Mouse (Mus musculus): ENCODE measurements around the gene Mcoln3. TPM values are rescaled to one million over a fixed set of nuclear protein-coding genes. Genes with fewer than 3 reads are reported as not detected.

The Mcoln3 gene
- polyA plus RNA-seq, 1 experiment from 2014 or later = 0.27 TPM

- DNase-seq (ENCODE audit: low spot score) (no peak), ATAC-seq (ENCODE audit: low FRiP score) (no peak)
- no peak overlapping the region for H3K4me2 ChIP-seq (replicated peaks)
- H3K9ac ChIP-seq = no peak overlapping the region
- no peaks in the 10 kb centered on the region for H3K36me3 ChIP-seq (replicated peaks; ENCODE audit: control insufficient read depth, insufficient read depth)
- no peak overlapping the region for H3K4me3 ChIP-seq (replicated peaks; ENCODE audit: low read length)
- H3K27ac ChIP-seq = no peak overlapping the region
- H3K27me3 ChIP-seq (ENCODE audit: control insufficient read depth, insufficient read depth, low read length) = 0 out of 2 replicates have a peak, but pooled peaks cover 2% of the 10 kb centered on the region
- H3K9me3 ChIP-seq (ENCODE audit: control insufficient read depth, low read length) = no peaks in the 10 kb centered on the region; the same call in 1 of the 2 replicates
- 0 out of 2 replicates have a peak, but pooled peaks cover under 1% of the 10 kb centered on the region for H3K4me1 ChIP-seq (replicated peaks; ENCODE audit: control insufficient read depth, insufficient read depth, low read length)
- WGBS = 55% methylated on average over 6 of the region's 6 CpGs
These were observed 15.2 kb upstream of the Mcoln3 start for GRCm38 (mm10) chr3:146102049-146102448.

- peak; percentile 66 for DNase-seq (ENCODE audit: low spot score)
- Histone ChIP-seq H3K36me3 (replicated peaks; ENCODE audit: control insufficient read depth, insufficient read depth) (no peaks in the 10 kb centered on the region), H3K9ac (peak overlapping the region; percentile 20; the same call in 1 of the 2 replicates), H3K4me1 (replicated peaks; ENCODE audit: control insufficient read depth, insufficient read depth, low read length) (0 out of 2 replicates have a peak, but pooled peaks cover 6% of the 10 kb centered on the region), H3K9me3 (ENCODE audit: control insufficient read depth, low read length) (no peaks in the 10 kb centered on the region; the same call in 1 of the 2 replicates), H3K4me3 (replicated peaks; ENCODE audit: low read length) (peak overlapping the region; percentile 29), H3K4me2 (replicated peaks) (peak overlapping the region; percentile 70), H3K27ac (no peak overlapping the region), H3K27me3 (ENCODE audit: control insufficient read depth, insufficient read depth, low read length) (0 out of 2 replicates have a peak, but pooled peaks cover 2% of the 10 kb centered on the region)
- peak; percentile 66 for ATAC-seq (ENCODE audit: low FRiP score)
- WGBS = 3% methylated on average over 18 of the region's 18 CpGs
These were observed 10.0 kb upstream of the Mcoln3 start for GRCm38 (mm10) chr3:146107116-146107849.

- Histone ChIP-seq H3K27ac (no peak within 1 kb of the TSS), H3K27me3 (ENCODE audit: control insufficient read depth, insufficient read depth, low read length) (0 out of 2 replicates have a peak, but pooled peaks cover 2% of the 10 kb centered on the region), H3K9me3 (ENCODE audit: control insufficient read depth, low read length) (no peaks in the 10 kb centered on the region; the same call in 1 of the 2 replicates), H3K4me1 (replicated peaks; ENCODE audit: control insufficient read depth, insufficient read depth, low read length) (0 out of 2 replicates have a peak, but pooled peaks cover 6% of the 10 kb centered on the region), H3K36me3 (replicated peaks; ENCODE audit: control insufficient read depth, insufficient read depth) (no peaks in the 10 kb centered on the region), H3K9ac (peak within 1 kb of the TSS; percentile 20; the same call in 1 of the 2 replicates), H3K4me3 (replicated peaks; ENCODE audit: low read length) (peak within 1 kb of the TSS; percentile 29), H3K4me2 (replicated peaks) (peak within 1 kb of the TSS; percentile 70)
- peak; percentile 87 for DNase-seq (ENCODE audit: low spot score)
- peak; percentile 96 for ATAC-seq (ENCODE audit: low FRiP score)
- 10% methylated on average over 18 of the region's 18 CpGs for WGBS
These were observed 9.2 kb upstream of the Mcoln3 start, which contains the start of gene Wdr63 for GRCm38 (mm10) chr3:146107921-146108571. Gene Wdr63 (minus strand): TSS chr3:146108130.

GRCm38 (mm10) chr3:146108945-146109344 is 8.3 kb upstream of the Mcoln3 start:
- Histone ChIP-seq H3K36me3 (replicated peaks; ENCODE audit: control insufficient read depth, insufficient read depth) (no peaks in the 10 kb centered on the region), H3K4me1 (replicated peaks; ENCODE audit: control insufficient read depth, insufficient read depth, low read length) (0 out of 2 replicates have a peak, but pooled peaks cover 6% of the 10 kb centered on the region), H3K4me3 (replicated peaks; ENCODE audit: low read length) (no peak overlapping the region), H3K27me3 (ENCODE audit: control insufficient read depth, insufficient read depth, low read length) (0 out of 2 replicates have a peak, but pooled peaks cover 2% of the 10 kb centered on the region), H3K4me2 (replicated peaks) (no peak overlapping the region), H3K27ac (no peak overlapping the region), H3K9me3 (ENCODE audit: control insufficient read depth, low read length) (no peaks in the 10 kb centered on the region; the same call in 1 of the 2 replicates), H3K9ac (no peak overlapping the region)
- 81% methylated on average over 2 of the region's 2 CpGs for WGBS
- ATAC-seq (ENCODE audit: low FRiP score) = no peak
- no peak for DNase-seq (ENCODE audit: low spot score)

- no peaks in the 10 kb centered on the region for H3K9me3 ChIP-seq (ENCODE audit: control insufficient read depth, low read length)
- 84% methylated on average over 2 of the region's 2 CpGs for WGBS
- H3K4me3 ChIP-seq (replicated peaks; ENCODE audit: low read length) = no peak overlapping the region
- H3K27me3 ChIP-seq (ENCODE audit: control insufficient read depth, insufficient read depth, low read length) = 0 out of 2 replicates have a peak, but pooled peaks cover 2% of the 10 kb centered on the region
- no peaks in the 10 kb centered on the region for H3K36me3 ChIP-seq (replicated peaks; ENCODE audit: control insufficient read depth, insufficient read depth)
- no peak overlapping the region for H3K9ac ChIP-seq
- no peak for ATAC-seq (ENCODE audit: low FRiP score)
- 0 out of 2 replicates have a peak, but pooled peaks cover 6% of the 10 kb centered on the region for H3K4me1 ChIP-seq (replicated peaks; ENCODE audit: control insufficient read depth, insufficient read depth, low read length)
- H3K4me2 ChIP-seq (replicated peaks) = no peak overlapping the region
- DNase-seq (ENCODE audit: low spot score) = no peak
- H3K27ac ChIP-seq = no peak overlapping the region
These were observed 6.9 kb upstream of the Mcoln3 start for GRCm38 (mm10) chr3:146110358-146110757.

- no peak for ATAC-seq (ENCODE audit: low FRiP score)
- H3K4me2 ChIP-seq (replicated peaks) = no peak overlapping the region
- DNase-seq (ENCODE audit: low spot score) = no peak
- H3K9ac ChIP-seq = no peak overlapping the region
- 0 out of 2 replicates have a peak, but pooled peaks cover 6% of the 10 kb centered on the region for H3K4me1 ChIP-seq (replicated peaks; ENCODE audit: control insufficient read depth, insufficient read depth, low read length)
- no peak overlapping the region for H3K4me3 ChIP-seq (replicated peaks; ENCODE audit: low read length)
- no peaks in the 10 kb centered on the region for H3K36me3 ChIP-seq (replicated peaks; ENCODE audit: control insufficient read depth, insufficient read depth)
- no peaks in the 10 kb centered on the region for H3K9me3 ChIP-seq (ENCODE audit: control insufficient read depth, low read length)
- H3K27ac ChIP-seq = no peak overlapping the region
- 75% methylated on average over 6 of the region's 6 CpGs for WGBS
- H3K27me3 ChIP-seq (ENCODE audit: control insufficient read depth, insufficient read depth, low read length) = 0 out of 2 replicates have a peak, but pooled peaks cover 2% of the 10 kb centered on the region
These were observed 6.3 kb upstream of the Mcoln3 start for GRCm38 (mm10) chr3:146110916-146111315.

GRCm38 (mm10) chr3:146117997-146118457 is 777 bp downstream of the Mcoln3 start:
- Histone ChIP-seq H3K27ac (no peak overlapping the region), H3K9me3 (ENCODE audit: control insufficient read depth, low read length) (no peaks in the 10 kb centered on the region), H3K36me3 (replicated peaks; ENCODE audit: control insufficient read depth, insufficient read depth) (no peaks in the 10 kb centered on the region), H3K4me3 (replicated peaks; ENCODE audit: low read length) (no peak overlapping the region), H3K4me2 (replicated peaks) (no peak overlapping the region), H3K9ac (no peak overlapping the region), H3K4me1 (replicated peaks; ENCODE audit: control insufficient read depth, insufficient read depth, low read length) (peaks cover 3% of the 10 kb centered on the region; the same call in 1 of the 2 replicates), H3K27me3 (ENCODE audit: control insufficient read depth, insufficient read depth, low read length) (peaks cover 23% of the 10 kb centered on the region)
- WGBS = 67% methylated on average over 9 of the region's 9 CpGs
- DNase-seq (ENCODE audit: low spot score) (no peak), ATAC-seq (ENCODE audit: low FRiP score) (no peak)

- DNase-seq (ENCODE audit: low spot score) (no peak), ATAC-seq (ENCODE audit: low FRiP score) (no peak)
- H3K9me3 ChIP-seq (ENCODE audit: control insufficient read depth, low read length) = no peaks in the 10 kb centered on the region
- peaks cover 3% of the 10 kb centered on the region; the same call in 1 of the 2 replicates for H3K4me1 ChIP-seq (replicated peaks; ENCODE audit: control insufficient read depth, insufficient read depth, low read length)
- H3K4me2 ChIP-seq (replicated peaks) = peak overlapping the region; percentile 35
- no peak overlapping the region for H3K9ac ChIP-seq
- WGBS = 7% methylated on average over 25 of the region's 25 CpGs
- H3K36me3 ChIP-seq (replicated peaks; ENCODE audit: control insufficient read depth, insufficient read depth) = no peaks in the 10 kb centered on the region
- H3K27me3 ChIP-seq (ENCODE audit: control insufficient read depth, insufficient read depth, low read length) = peaks cover 21% of the 10 kb centered on the region
- no peak overlapping the region for H3K27ac ChIP-seq
- no peak overlapping the region; the same call in 1 of the 2 replicates for H3K4me3 ChIP-seq (replicated peaks; ENCODE audit: low read length)
These were observed 4.3 kb downstream of the Mcoln3 start for GRCm38 (mm10) chr3:146121310-146122124.
